Mouse (Mus musculus) MEL (cell line): Measurements from ENCODE around the gene Tcf12.

Source experiments
- CHD2 ChIP-seq: IDR thresholded peaks from 2 replicates; pipeline ENCODE4 v1.6.1; 2011; ENCODE audit warnings: low read length, improper control_type of control experiment
- CTCF ChIP-seq, 3 experiments: IDR thresholded peaks in 2 of 3; conservative IDR thresholded peaks in 1 of 3; 2 replicates each; pipeline ENCODE4 v1.5.1; 2011 to 2012; ENCODE audit warnings: low read length in 3 of 3, low read depth in 2 of 3, mild to moderate bottlenecking in 2 of 3, improper control_type of control experiment in 1 of 3, inconsistent platforms in 1 of 3, mixed read lengths in 1 of 3, moderate library complexity in 1 of 3; ENCODE audit not compliant: control insufficient read depth in 1 of 3, insufficient read depth in 1 of 3, poor library complexity in 1 of 3, severe bottlenecking in 1 of 3
- GATA1 ChIP-seq: IDR thresholded peaks from 2 replicates; pipeline ENCODE4 v1.6.1; 2011; ENCODE audit warnings: low read depth, low read length, improper control_type of control experiment
- JUND ChIP-seq: IDR thresholded peaks from 2 replicates; pipeline ENCODE4 v1.6.1; 2011; ENCODE audit warnings: low read depth, mild to moderate bottlenecking, improper control_type of control experiment, low read length
- MAX ChIP-seq: IDR thresholded peaks from 2 replicates; pipeline ENCODE4 v1.6.1; 2011; ENCODE audit warnings: low read length, improper control_type of control experiment
- MAZ ChIP-seq: IDR thresholded peaks from 2 replicates; pipeline ENCODE4 v1.6.1; 2012; ENCODE audit warnings: low read depth, mild to moderate bottlenecking, inconsistent platforms, low read length, improper control_type of control experiment
- POLR2A ChIP-seq, 2 experiments: IDR thresholded peaks; 2 replicates each; pipeline ENCODE4 v1.6.1; 2011 to 2012; ENCODE audit warnings: low read length in 2 of 2, mild to moderate bottlenecking in 2 of 2, control low read depth in 1 of 2, improper control_type of control experiment in 1 of 2, low read depth in 1 of 2, moderate library complexity in 1 of 2; ENCODE audit not compliant: control insufficient read depth in 1 of 2, insufficient read depth in 1 of 2, poor library complexity in 1 of 2
- POLR2AphosphoS2 ChIP-seq: IDR thresholded peaks from 2 replicates; pipeline ENCODE4 v1.6.1; 2011; ENCODE audit warnings: low read length, improper control_type of control experiment
- POLR2AphosphoS5 ChIP-seq: IDR thresholded peaks from 2 replicates; pipeline ENCODE4 v1.6.1; 2012; ENCODE audit warnings: low read depth, borderline replicate concordance, mild to moderate bottlenecking, inconsistent platforms, low read length, moderate library complexity, mixed read lengths
- RAD21 ChIP-seq: IDR thresholded peaks from 2 replicates; pipeline ENCODE4 v1.6.1; 2011; ENCODE audit warnings: mild to moderate bottlenecking, low read depth, low read length, improper control_type of control experiment
- TAL1 ChIP-seq: IDR thresholded peaks from 2 replicates; pipeline ENCODE4 v1.6.1; 2012; ENCODE audit warnings: mild to moderate bottlenecking, inconsistent platforms, low read length, moderate library complexity, mixed read lengths
- TBP ChIP-seq: IDR thresholded peaks from 2 replicates; pipeline ENCODE4 v1.8.0; 2011; ENCODE audit warnings: low read depth, low read length, improper control_type of control experiment
- TCF12 ChIP-seq: IDR thresholded peaks from 2 replicates; pipeline ENCODE4 v1.6.1; 2014; ENCODE audit warnings: low read depth, mild to moderate bottlenecking, inconsistent platforms, low read length, improper control_type of control experiment, moderate library complexity
- USF1 ChIP-seq: IDR thresholded peaks from 2 replicates; pipeline ENCODE4 v1.6.1; 2014; ENCODE audit warnings: low read depth, mild to moderate bottlenecking, inconsistent platforms, low read length, improper control_type of control experiment, moderate library complexity

- TF ChIP-seq POLR2A (IDR thresholded peaks at IDR 0.05; ENCODE audit: control insufficient read depth in 1 of 2, insufficient read depth in 1 of 2, low read depth in 1 of 2, low read length in 2 of 2, poor library complexity in 1 of 2) (no peak), MAZ (no peak), RAD21 (no peak), TCF12 (no peak), POLR2AphosphoS5 (no peak), MAX (no peak), CTCF (IDR thresholded peaks at IDR 0.05 in 2 of 3, conservative IDR thresholded peaks at IDR 0.05 in 1 of 3; ENCODE audit: control insufficient read depth in 1 of 3, insufficient read depth in 1 of 3, low read depth in 2 of 3, low read length in 3 of 3, poor library complexity in 1 of 3, severe bottlenecking in 1 of 3) (no peak), POLR2AphosphoS2 (no peak), TBP (no peak), TAL1 (no peak), USF1 (no peak), JUND (no peak), CHD2 (no peak), GATA1 (no peak)
Measured at GRCm38 (mm10) chr9:71982826-71983225, 128.8 kb downstream of the Tcf12 start.
